Mouse (Mus musculus): ENCODE results near the gene Ccr9. TPM values are rescaled to one million over a fixed set of nuclear protein-coding genes. Genes with fewer than 3 reads are reported as not detected.

Gene Ccr9
- polyA plus RNA-seq, 1 experiment: 608 TPM

DNA sequence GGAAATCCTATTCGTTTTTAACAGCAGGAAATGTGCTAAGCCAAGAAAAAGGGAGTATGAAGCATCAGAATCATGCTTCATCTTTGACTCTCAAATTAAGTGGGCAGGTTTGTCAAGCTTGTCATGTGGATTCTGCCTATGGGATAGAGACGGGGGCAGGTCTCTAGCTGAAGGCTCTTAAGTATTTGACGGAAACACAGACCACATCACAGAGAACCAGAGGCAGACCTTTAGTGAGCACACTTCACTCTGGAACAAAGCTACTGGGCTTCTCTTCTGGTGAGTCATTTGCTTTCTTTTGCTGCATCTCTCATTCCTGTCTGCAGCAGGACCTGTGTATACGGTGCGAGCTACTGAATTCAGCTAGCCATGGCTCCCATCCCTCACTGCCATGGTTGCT, 128.0 kb downstream of the Ccr9 start, which contains the start of gene Cxcr6:
Cxcr6 (plus strand) TSS at position 209 of the 400 bp plus-strand sequence.
- TF ChIP-seq CTCF (IDR thresholded peaks at IDR 0.05; ENCODE audit: borderline replicate concordance, control insufficient read depth, extremely low read depth, insufficient read depth, low read length, poor library complexity): no peak
- Histone ChIP-seq H3K27ac (ENCODE audit: control insufficient read depth, insufficient read depth, low read length) (0 out of 2 replicates have a peak within 1 kb of the TSS, but pooled peaks have one; percentile 37), H3K36me3 (ENCODE audit: control insufficient read depth, insufficient read depth, low read length) (peaks cover 22% of the 10 kb centered on the region), H3K4me3 (ENCODE audit: control insufficient read depth, insufficient read depth, low read length) (no peak within 1 kb of the TSS), H3K27me3 (ENCODE audit: control insufficient read depth, insufficient read depth, low read length) (no peaks in the 10 kb centered on the region), H3K4me1 (replicated peaks; ENCODE audit: control insufficient read depth, insufficient read depth, low read length) (peaks cover 5% of the 10 kb centered on the region)
- WGBS: 37% methylated on average over 5 of the region's 5 CpGs
- DNase-seq: no peak

DNA sequence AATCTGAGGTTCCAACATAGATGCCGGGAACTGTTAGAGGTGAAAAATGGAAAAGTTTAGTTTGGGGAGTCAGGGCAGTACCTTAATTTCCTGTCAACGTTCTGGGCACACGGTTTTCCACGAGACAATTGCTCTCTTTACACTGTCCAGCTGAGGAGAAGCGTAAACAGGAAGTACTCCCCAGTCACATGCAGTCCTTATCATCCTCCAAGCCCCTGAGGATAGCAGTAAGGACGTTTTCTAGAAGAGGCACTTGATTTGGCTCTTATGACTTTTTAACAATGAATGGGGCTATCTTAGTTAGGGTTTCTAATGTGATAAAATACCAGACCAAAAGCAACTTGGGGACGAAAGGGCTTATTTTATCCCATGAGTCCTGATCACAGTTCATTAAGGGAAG, 130.3 kb downstream of the Ccr9 start:
- H3K27me3 ChIP-seq (ENCODE audit: control insufficient read depth, insufficient read depth, low read length): no peaks in the 10 kb centered on the region
- DNase-seq: no peak
- no peak overlapping the region for H3K4me3 ChIP-seq (ENCODE audit: control insufficient read depth, insufficient read depth, low read length)
- H3K36me3 ChIP-seq (ENCODE audit: control insufficient read depth, insufficient read depth, low read length): peaks cover 22% of the 10 kb centered on the region
- TF ChIP-seq POLR2A (IDR thresholded peaks at IDR 0.05; ENCODE audit: control insufficient read depth, extremely low read depth, insufficient read depth, low read length, poor library complexity) (no peak), CTCF (IDR thresholded peaks at IDR 0.05; ENCODE audit: borderline replicate concordance, control insufficient read depth, extremely low read depth, insufficient read depth, low read length, poor library complexity) (no peak)
- no peak overlapping the region for H3K27ac ChIP-seq (ENCODE audit: control insufficient read depth, insufficient read depth, low read length)
- 89% methylated on average over 7 of the region's 7 CpGs for WGBS
- peaks cover 5% of the 10 kb centered on the region for H3K4me1 ChIP-seq (replicated peaks; ENCODE audit: control insufficient read depth, insufficient read depth, low read length)

DNA sequence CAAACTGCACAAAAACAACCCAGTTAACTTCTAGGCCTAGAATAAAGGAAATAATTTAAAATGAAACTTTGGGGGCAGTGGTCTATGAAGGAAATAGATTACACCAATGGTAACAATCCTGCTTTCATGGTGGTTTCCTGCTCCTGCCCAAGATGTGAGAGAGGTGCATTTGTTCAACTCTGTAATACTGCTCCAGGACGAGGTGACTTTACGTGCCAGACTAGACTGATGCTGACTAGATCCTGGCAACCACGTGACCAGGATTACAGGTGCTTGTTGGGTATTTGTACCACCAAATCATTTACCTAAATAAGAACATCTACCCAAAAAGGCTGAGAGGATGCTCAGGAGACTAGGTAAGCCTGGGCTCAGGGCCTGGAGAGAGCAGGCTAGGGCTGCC, 133.6 kb downstream of the Ccr9 start:
- DNase-seq: no peak
- Histone ChIP-seq H3K4me3 (ENCODE audit: control insufficient read depth, insufficient read depth, low read length) (no peak overlapping the region), H3K27ac (ENCODE audit: control insufficient read depth, insufficient read depth, low read length) (no peak overlapping the region), H3K4me1 (replicated peaks; ENCODE audit: control insufficient read depth, insufficient read depth, low read length) (peaks cover 5% of the 10 kb centered on the region), H3K27me3 (ENCODE audit: control insufficient read depth, insufficient read depth, low read length) (no peaks in the 10 kb centered on the region), H3K36me3 (ENCODE audit: control insufficient read depth, insufficient read depth, low read length) (peaks cover 47% of the 10 kb centered on the region)
- WGBS: 20% methylated on average over 3 of the region's 3 CpGs
- TF ChIP-seq CTCF (IDR thresholded peaks at IDR 0.05; ENCODE audit: borderline replicate concordance, control insufficient read depth, extremely low read depth, insufficient read depth, low read length, poor library complexity): no peak
- no peak for TF ChIP-seq POLR2A (IDR thresholded peaks at IDR 0.05; ENCODE audit: control insufficient read depth, extremely low read depth, insufficient read depth, low read length, poor library complexity)

DNA sequence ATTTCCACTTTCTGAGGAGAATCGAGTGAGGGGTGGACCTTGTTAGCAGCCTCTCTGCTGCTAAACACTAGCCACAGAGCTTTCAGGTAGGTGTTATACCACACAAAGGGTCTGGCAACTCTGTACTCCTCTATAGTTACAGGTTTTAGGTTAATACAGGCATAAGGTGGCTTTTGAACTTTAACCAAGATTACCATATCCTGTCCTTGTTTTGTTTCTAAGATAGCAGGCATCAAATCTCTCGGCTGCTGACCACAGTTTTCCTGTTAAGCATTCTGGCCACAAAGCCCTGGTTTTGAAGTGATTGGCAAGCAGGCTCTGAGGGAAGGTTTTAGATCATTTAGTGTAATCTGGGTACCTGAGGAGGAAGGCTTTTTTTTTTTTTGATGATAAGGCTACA, 136.1 kb downstream of the Ccr9 start:
- Histone ChIP-seq H3K4me3 (ENCODE audit: control insufficient read depth, insufficient read depth, low read length) (no peak overlapping the region), H3K36me3 (ENCODE audit: control insufficient read depth, insufficient read depth, low read length) (peaks cover 70% of the 10 kb centered on the region), H3K4me1 (replicated peaks; ENCODE audit: control insufficient read depth, insufficient read depth, low read length) (peaks cover 5% of the 10 kb centered on the region), H3K27ac (ENCODE audit: control insufficient read depth, insufficient read depth, low read length) (no peak overlapping the region), H3K27me3 (ENCODE audit: control insufficient read depth, insufficient read depth, low read length) (no peaks in the 10 kb centered on the region)
- WGBS: 12% methylated on average over 2 of the region's 2 CpGs
- DNase-seq: no peak
- TF ChIP-seq POLR2A (IDR thresholded peaks at IDR 0.05; ENCODE audit: control insufficient read depth, extremely low read depth, insufficient read depth, low read length, poor library complexity) (no peak), CTCF (IDR thresholded peaks at IDR 0.05; ENCODE audit: borderline replicate concordance, control insufficient read depth, extremely low read depth, insufficient read depth, low read length, poor library complexity) (no peak)

DNA sequence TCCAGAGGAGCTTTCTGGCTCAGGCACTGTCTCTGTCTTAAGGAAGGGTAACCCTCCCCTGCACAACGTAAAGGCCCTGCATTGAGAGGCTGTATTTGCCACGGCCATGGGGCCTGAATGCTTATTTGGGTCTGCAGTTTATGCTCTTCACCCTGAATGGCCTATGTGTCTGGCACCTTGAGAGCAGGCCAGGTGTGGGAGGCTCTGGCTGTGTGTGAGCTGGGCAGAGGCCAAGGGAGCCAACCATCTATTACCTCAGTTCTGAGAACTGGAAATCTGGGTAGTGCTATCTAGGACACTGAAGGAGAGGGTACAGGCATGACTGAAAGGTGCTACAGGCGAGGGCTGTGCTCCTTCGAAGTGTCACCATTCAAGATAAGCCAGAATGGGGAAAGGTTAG, 136.6 kb downstream of the Ccr9 start:
- TF ChIP-seq CTCF (IDR thresholded peaks at IDR 0.05; ENCODE audit: borderline replicate concordance, control insufficient read depth, extremely low read depth, insufficient read depth, low read length, poor library complexity) (no peak), POLR2A (IDR thresholded peaks at IDR 0.05; ENCODE audit: control insufficient read depth, extremely low read depth, insufficient read depth, low read length, poor library complexity) (no peak)
- DNase-seq: no peak
- H3K27me3 ChIP-seq (ENCODE audit: control insufficient read depth, insufficient read depth, low read length): no peaks in the 10 kb centered on the region
- peaks cover 68% of the 10 kb centered on the region for H3K36me3 ChIP-seq (ENCODE audit: control insufficient read depth, insufficient read depth, low read length)
- H3K4me1 ChIP-seq (replicated peaks; ENCODE audit: control insufficient read depth, insufficient read depth, low read length): peaks cover 5% of the 10 kb centered on the region
- H3K4me3 ChIP-seq (ENCODE audit: control insufficient read depth, insufficient read depth, low read length): no peak overlapping the region
- H3K27ac ChIP-seq (ENCODE audit: control insufficient read depth, insufficient read depth, low read length): peak overlapping the region; percentile 44; the same call in 1 of the 2 replicates
- WGBS: 86% methylated on average over 4 of the region's 4 CpGs

DNA sequence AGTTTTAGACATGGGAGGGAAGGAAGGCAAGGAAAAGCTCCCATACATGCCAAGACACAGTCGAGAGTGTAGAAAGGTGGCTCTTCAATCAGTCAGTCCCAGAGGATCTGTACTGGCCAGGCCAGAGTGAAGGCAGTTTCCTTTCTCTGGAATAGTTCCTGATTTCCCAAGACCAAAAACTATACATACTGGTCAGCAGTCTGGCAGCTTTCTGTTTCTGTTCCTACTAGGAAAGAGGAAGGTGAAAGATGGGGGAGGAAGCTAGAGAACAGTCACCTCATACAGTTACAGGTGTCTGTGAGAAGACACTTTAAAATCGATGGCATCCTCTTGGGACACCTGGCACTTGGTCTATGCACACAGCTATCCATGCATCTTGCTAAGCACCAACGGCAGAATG, 137.2 kb downstream of the Ccr9 start:
- H3K27ac ChIP-seq (ENCODE audit: control insufficient read depth, insufficient read depth, low read length): no peak overlapping the region
- no peak for DNase-seq

DNA sequence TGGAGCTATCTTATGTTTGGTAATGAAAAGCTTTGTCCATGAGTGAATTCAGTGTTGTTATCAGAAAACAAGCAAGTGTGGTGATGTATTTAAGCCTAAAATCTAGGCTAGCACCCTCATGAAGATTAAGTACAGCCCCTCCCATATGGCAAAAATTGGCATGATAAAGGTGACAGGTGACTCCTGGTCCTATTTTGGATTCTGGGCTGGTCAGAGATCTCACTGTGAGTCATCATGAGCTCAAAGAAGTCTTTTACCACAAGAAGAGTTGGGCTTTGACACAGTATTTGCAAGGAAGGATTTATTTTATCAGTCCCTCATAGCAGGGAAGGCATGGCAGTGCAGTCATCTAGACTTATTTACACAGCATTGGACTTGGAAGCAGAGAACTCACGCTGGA, 137.8 kb downstream of the Ccr9 start:
- no peak for TF ChIP-seq POLR2A (IDR thresholded peaks at IDR 0.05; ENCODE audit: control insufficient read depth, extremely low read depth, insufficient read depth, low read length, poor library complexity)
- TF ChIP-seq CTCF (IDR thresholded peaks at IDR 0.05; ENCODE audit: borderline replicate concordance, control insufficient read depth, extremely low read depth, insufficient read depth, low read length, poor library complexity): no peak
- no peak for DNase-seq
- Histone ChIP-seq H3K27me3 (ENCODE audit: control insufficient read depth, insufficient read depth, low read length) (no peaks in the 10 kb centered on the region), H3K4me1 (replicated peaks; ENCODE audit: control insufficient read depth, insufficient read depth, low read length) (peaks cover 5% of the 10 kb centered on the region), H3K4me3 (ENCODE audit: control insufficient read depth, insufficient read depth, low read length) (no peak overlapping the region), H3K36me3 (ENCODE audit: control insufficient read depth, insufficient read depth, low read length) (peaks cover 58% of the 10 kb centered on the region), H3K27ac (ENCODE audit: control insufficient read depth, insufficient read depth, low read length) (no peak overlapping the region)
- 90% methylated on average over 1 of the region's 1 CpGs for WGBS

More for the DNA sequence above, 137.2 kb downstream of the Ccr9 start:
- Histone ChIP-seq H3K27me3 (ENCODE audit: control insufficient read depth, insufficient read depth, low read length) (no peaks in the 10 kb centered on the region), H3K4me1 (replicated peaks; ENCODE audit: control insufficient read depth, insufficient read depth, low read length) (peaks cover 5% of the 10 kb centered on the region), H3K4me3 (ENCODE audit: control insufficient read depth, insufficient read depth, low read length) (no peak overlapping the region), H3K36me3 (ENCODE audit: control insufficient read depth, insufficient read depth, low read length) (peaks cover 62% of the 10 kb centered on the region)
- WGBS: 81% methylated on average over 3 of the region's 3 CpGs
- no peak for TF ChIP-seq CTCF (IDR thresholded peaks at IDR 0.05; ENCODE audit: borderline replicate concordance, control insufficient read depth, extremely low read depth, insufficient read depth, low read length, poor library complexity)
- no peak for TF ChIP-seq POLR2A (IDR thresholded peaks at IDR 0.05; ENCODE audit: control insufficient read depth, extremely low read depth, insufficient read depth, low read length, poor library complexity)

Data from thymus, adult 2 months (tissue).